12 mouse cellular contexts compared by ENCODE assay signal in the genomic region with DNA sequence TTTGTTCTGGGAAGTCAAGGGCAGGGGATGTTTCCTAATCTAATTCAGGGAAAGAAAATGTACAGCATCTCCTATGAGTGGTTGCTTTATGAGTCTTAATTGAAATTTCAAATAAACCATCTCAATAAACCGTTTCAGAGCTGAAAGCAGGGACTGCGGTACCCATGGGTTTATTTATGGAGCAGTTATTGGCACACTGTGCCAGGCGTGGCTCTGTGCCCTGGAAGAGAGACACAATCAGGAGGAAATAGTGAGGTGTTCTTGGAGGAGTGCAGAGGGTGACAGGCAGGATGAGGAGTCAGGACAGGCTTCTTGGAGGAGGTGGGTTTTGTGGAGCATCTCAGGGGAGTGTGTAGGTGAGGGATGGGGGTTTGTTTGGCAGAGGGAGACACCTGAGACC. TPM values are rescaled to one million over a fixed set of nuclear protein-coding genes. Genes with fewer than 3 reads are reported as not detected.
A peak's percentile ranks its signal among the peaks of the same experiment; 100 is the strongest.
DNase-seq lines count a peak whose midpoint lies in the region; ATAC-seq and TF ChIP-seq lines count a peak whose summit lies in the region.
"Had no signal": no experiment of that assay in that cellular context is flagged by ENCODE, and none has a peak within 500 bp of the region (broad histone marks: within the 10 kb centered on the region; RNA-seq: fewer than 3 reads in every experiment).

No protein-coding gene starts in this region.

- no peaks in the 10 kb centered on the region for H3K36me3 ChIP-seq in neural tube, embryonic 14.5 days (ENCODE audit: control insufficient read depth, insufficient read depth, low read length)
- no peaks in the 10 kb centered on the region for H3K36me3 ChIP-seq in lung, postnatal 0 days (ENCODE audit: insufficient read depth, low read length)
- H3K36me3 ChIP-seq: neural tube, embryonic 12.5 days had no signal

- no peak overlapping the region for H3K4me2 ChIP-seq in neural tube, embryonic 14.5 days (ENCODE audit: low read depth, low read length)
- H3K4me2 ChIP-seq in lung, postnatal 0 days (replicated peaks; ENCODE audit: low read depth, low read length) = no peak overlapping the region
- H3K4me2 ChIP-seq: limb, embryonic 13.5 days; neural tube, embryonic 12.5 days had no signal

- intact Hi-C loops in gastrocnemius, adult 2 months (cut with DNase I) = no loop called here

- TF ChIP-seq CTCF in gastrocnemius, adult 2 months (IDR thresholded peaks at IDR 0.05) = no peak
- TF ChIP-seq CTCF in lung, postnatal 0 days (IDR thresholded peaks at IDR 0.05) = no peak

- H3K4me1 ChIP-seq in neural tube, embryonic 14.5 days (ENCODE audit: control insufficient read depth, insufficient read depth, low read length) = peaks cover 16% of the 10 kb centered on the region; the same call in 1 of the 2 replicates
- peaks cover 19% of the 10 kb centered on the region; the same call in 1 of the 2 replicates for H3K4me1 ChIP-seq in lung, postnatal 0 days (ENCODE audit: insufficient read depth, low read depth, low read length)

- no peak overlapping the region for H3K27ac ChIP-seq in gastrocnemius, adult 2 months
- H3K27ac ChIP-seq in neural tube, embryonic 14.5 days (ENCODE audit: low read depth, low read length) = no peak overlapping the region
- H3K27ac ChIP-seq in lung, postnatal 0 days (ENCODE audit: low read length) = no peak overlapping the region
- H3K27ac ChIP-seq: limb, embryonic 13.5 days; neural tube, embryonic 12.5 days had no signal

- H3K27me3 ChIP-seq in neural tube, embryonic 14.5 days (ENCODE audit: control insufficient read depth, insufficient read depth, low read length) = 0 out of 2 replicates have a peak, but pooled peaks cover 2% of the 10 kb centered on the region
- no peaks in the 10 kb centered on the region for H3K27me3 ChIP-seq in lung, postnatal 0 days (replicated peaks; ENCODE audit: insufficient read depth, low read length)

- no peak overlapping the region for H3K9ac ChIP-seq in neural tube, embryonic 14.5 days (replicated peaks; ENCODE audit: low read depth, low read length)
- no peak overlapping the region for H3K9ac ChIP-seq in lung, postnatal 0 days (replicated peaks; ENCODE audit: low read depth)
- H3K9ac ChIP-seq: limb, embryonic 13.5 days; neural tube, embryonic 12.5 days had no signal

- peak; percentile 57 for DNase-seq in gastrocnemius, adult 2 months
- DNase-seq in gastrocnemius, postnatal 10 days = no peak
- DNase-seq in neural tube, embryonic 10.5 days (ENCODE audit: extremely low spot score, low spot score) = no peak
- peak; percentile 88 to 90 for DNase-seq in cerebellum, postnatal 36 days
- DNase-seq in right cerebral cortex, postnatal 10 days (ENCODE audit: low spot score in 2 of 2) = peak; percentile 51 to 55
- no peak for DNase-seq in lung, postnatal 0 days (ENCODE audit: low spot score)
- no peak for DNase-seq in spleen, postnatal 14 days (ENCODE audit: low spot score in 2 of 2)
- DNase-seq: gastrocnemius, postnatal 36 days had no signal

- H3K4me3 ChIP-seq in gastrocnemius, adult 2 months = no peak overlapping the region
- H3K4me3 ChIP-seq in neural tube, embryonic 14.5 days (ENCODE audit: low read depth, low read length) = no peak overlapping the region
- H3K4me3 ChIP-seq in lung, postnatal 0 days (ENCODE audit: low read depth, low read length) = no peak overlapping the region
- H3K4me3 ChIP-seq: limb, embryonic 13.5 days; neural tube, embryonic 12.5 days had no signal

- 15% methylated on average over 3 of the region's 3 CpGs for WGBS in neural tube, embryonic 14.5 days
- 22% methylated on average over 3 of the region's 3 CpGs for WGBS in lung, postnatal 0 days

- H3K9me3 ChIP-seq in neural tube, embryonic 14.5 days (ENCODE audit: control insufficient read depth, low read length) = no peaks in the 10 kb centered on the region
- no peaks in the 10 kb centered on the region for H3K9me3 ChIP-seq in lung, postnatal 0 days (ENCODE audit: low read length)
- H3K9me3 ChIP-seq: limb, embryonic 13.5 days; neural tube, embryonic 12.5 days had no signal

- no peak for TF ChIP-seq EP300 in lung, postnatal 0 days (IDR thresholded peaks at IDR 0.05)

- peak; percentile 23; the same call in 1 of the 2 replicates for ATAC-seq in neural tube, embryonic 14.5 days (ENCODE audit: low read depth)
- no peak for ATAC-seq in lung, postnatal 0 days
- ATAC-seq: activated CD4-positive, CD25-positive, alpha-beta regulatory T cell, adult 4 months had no signal

RNA-seq across cellular contexts. Expression of gene Tanc1, which starts 33.7 kb away (rescaled TPM):
- total RNA-seq in gastrocnemius, adult 2 months (2021) = 1 to 10 TPM; 6.3 to 8.7 TPM
- 10 to 100 TPM; 13.6 to 21.0 TPM for total RNA-seq in gastrocnemius, postnatal 10 days (2021)
- polyA plus RNA-seq in neural tube, embryonic 14.5 days (2014; fragmentation: Nextera tagmentation; extraction: Ambion mirVana) = 5.2 and 7.2 TPM in 2 replicates
- polyA plus RNA-seq in lung, postnatal 0 days (2015; fragmentation: Nextera tagmentation; extraction: Ambion mirVana) = 20.9 and 24.0 TPM in 2 replicates

Comparison
In these comparisons a context has a peak if more than half of its experiments do, and no peak if none do; other contexts are left out.
1. DNase-seq: peak in gastrocnemius, adult 2 months (single experiment), cerebellum, postnatal 36 days (2 of 2) and right cerebral cortex, postnatal 10 days (2 of 2); none in gastrocnemius, postnatal 10 days (single experiment), neural tube, embryonic 10.5 days (single experiment), lung, postnatal 0 days (single experiment) and spleen, postnatal 14 days (0 of 2).